Mouse (Mus musculus) kidney, adult 2 months (tissue): ENCODE results near the gene Gpsm1. TPM values are rescaled to one million over a fixed set of nuclear protein-coding genes. Genes with fewer than 3 reads are reported as not detected.
"Not testable (repeated sequence)": the region's sequence is repeated elsewhere in the genome, so short reads cannot be mapped to it uniquely, and the experiment has no call there.

ENCODE experiments used
- DNase-seq: peaks from one replicate; pipeline ENCODE4 v3.0.0; 2021
- H3K27ac ChIP-seq: fragments of 200-500 bp; 2 replicates; pipeline ENCODE4 v1.5.1; 2012; ENCODE audit warnings: low read depth, low read length, control low read depth, inconsistent platforms; ENCODE audit not compliant: insufficient read depth
- H3K27me3 ChIP-seq: fragments of 200-500 bp; replicated peaks from 2 replicates; pipeline ENCODE4 v1.6.1; 2012; ENCODE audit warnings: mild to moderate bottlenecking, moderate library complexity, low read length, inconsistent platforms; ENCODE audit not compliant: control insufficient read depth, insufficient read depth
- H3K36me3 ChIP-seq: fragments of 200-500 bp; 2 replicates; pipeline ENCODE4 v1.6.1; 2012; ENCODE audit warnings: mild to moderate bottlenecking, moderate library complexity, low read length, inconsistent platforms; ENCODE audit not compliant: control insufficient read depth, insufficient read depth
- H3K4me1 ChIP-seq: fragments of 200-500 bp; 2 replicates; pipeline ENCODE4 v1.6.1; 2011; ENCODE audit warnings: low read length; ENCODE audit not compliant: control insufficient read depth, insufficient read depth
- H3K4me3 ChIP-seq: fragments of 200-500 bp; 2 replicates; pipeline ENCODE4 v1.5.1; 2011; ENCODE audit warnings: mild to moderate bottlenecking, low read depth, low read length, control low read depth; ENCODE audit not compliant: insufficient read depth
- CTCF ChIP-seq: fragments of 200-500 bp; conservative IDR thresholded peaks from 2 replicates; pipeline ENCODE4 v1.5.1; 2011; ENCODE audit warnings: low read depth, mild to moderate bottlenecking, control low read depth, low read length, moderate library complexity, mixed read lengths; ENCODE audit not compliant: insufficient read depth, insufficient read length
- POLR2A ChIP-seq: fragments of 200-500 bp; IDR thresholded peaks from one replicate; pipeline ENCODE4 v1.6.1; 2011; ENCODE audit warnings: low read depth, low read length, control low read depth
- WGBS: fragments of 180-500 bp; shearing (Covaris S2); methylation state at CpG from one replicate; pipeline ENCODE4 v1.1.7; 2018; 5-methylcytosine and 5-hydroxymethylcytosine counted together
- polyA plus RNA-seq: library from polyadenylated mRNA; depleted of rRNA; stranded (reverse); fragments of >200 nt; gene quantifications from 2 replicates; pipeline ENCODE4 v1.2.3, GENCODE M21; 2012

Gene Gpsm1
- polyA plus RNA-seq, 1 experiment = 9.3 TPM

DNA sequence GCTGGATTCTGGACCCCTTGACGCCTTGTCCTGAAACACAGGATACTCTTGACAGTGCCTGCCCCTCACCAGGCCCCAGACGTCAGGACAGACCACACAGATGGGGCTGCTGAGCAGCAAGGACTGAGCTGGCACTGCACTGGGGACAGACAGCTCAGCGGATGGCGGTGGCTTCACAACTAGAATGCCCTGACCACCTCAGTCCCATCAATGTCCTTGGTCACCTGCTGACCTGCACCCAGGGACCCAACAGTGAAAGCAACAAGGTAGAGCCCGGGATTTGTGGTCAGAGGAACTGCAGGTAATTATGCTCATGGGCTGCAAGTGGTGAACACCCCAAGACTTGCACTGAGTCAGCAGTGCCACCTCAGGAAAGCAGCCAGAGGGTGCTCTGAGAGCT lies 47.7 kb downstream of the Gpsm1 start:
- Histone ChIP-seq H3K27ac (no peak overlapping the region), H3K36me3 (no peaks in the 10 kb centered on the region), H3K27me3 (no peaks in the 10 kb centered on the region), H3K4me3 (no peak overlapping the region), H3K4me1 (no peaks in the 10 kb centered on the region; the same call in 1 of the 2 replicates)
- 88% methylated on average over 5 of the region's 5 CpGs for WGBS
- DNase-seq = no peak
- no peak for TF ChIP-seq CTCF
- TF ChIP-seq POLR2A = no peak

DNA sequence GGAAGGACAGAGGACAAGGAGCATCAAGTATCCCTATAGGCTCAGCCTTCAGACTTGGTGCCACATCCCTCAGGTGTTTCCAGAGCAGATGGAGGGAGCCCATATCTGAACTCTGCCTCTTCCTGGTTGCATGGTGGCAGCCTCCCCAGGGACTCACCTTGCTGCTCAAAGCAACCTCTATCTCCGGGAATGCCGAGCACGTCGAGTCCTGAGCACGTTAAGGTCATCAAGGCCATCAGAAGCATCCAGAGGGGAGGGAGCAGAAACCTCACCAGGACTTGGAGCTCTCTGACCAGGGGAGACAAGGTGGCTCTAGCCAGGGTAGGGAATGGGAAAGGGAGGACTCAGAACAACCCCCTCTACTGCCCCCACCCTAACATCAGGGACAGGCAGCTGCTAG lies 48.2 kb downstream of the Gpsm1 start:
- no peak for TF ChIP-seq POLR2A
- TF ChIP-seq CTCF = no peak
- Histone ChIP-seq H3K36me3 (no peaks in the 10 kb centered on the region), H3K4me1 (no peaks in the 10 kb centered on the region), H3K4me3 (no peak overlapping the region), H3K27ac (no peak overlapping the region), H3K27me3 (no peaks in the 10 kb centered on the region)
- WGBS = 76% methylated on average over 5 of the region's 5 CpGs
- DNase-seq = no peak

DNA sequence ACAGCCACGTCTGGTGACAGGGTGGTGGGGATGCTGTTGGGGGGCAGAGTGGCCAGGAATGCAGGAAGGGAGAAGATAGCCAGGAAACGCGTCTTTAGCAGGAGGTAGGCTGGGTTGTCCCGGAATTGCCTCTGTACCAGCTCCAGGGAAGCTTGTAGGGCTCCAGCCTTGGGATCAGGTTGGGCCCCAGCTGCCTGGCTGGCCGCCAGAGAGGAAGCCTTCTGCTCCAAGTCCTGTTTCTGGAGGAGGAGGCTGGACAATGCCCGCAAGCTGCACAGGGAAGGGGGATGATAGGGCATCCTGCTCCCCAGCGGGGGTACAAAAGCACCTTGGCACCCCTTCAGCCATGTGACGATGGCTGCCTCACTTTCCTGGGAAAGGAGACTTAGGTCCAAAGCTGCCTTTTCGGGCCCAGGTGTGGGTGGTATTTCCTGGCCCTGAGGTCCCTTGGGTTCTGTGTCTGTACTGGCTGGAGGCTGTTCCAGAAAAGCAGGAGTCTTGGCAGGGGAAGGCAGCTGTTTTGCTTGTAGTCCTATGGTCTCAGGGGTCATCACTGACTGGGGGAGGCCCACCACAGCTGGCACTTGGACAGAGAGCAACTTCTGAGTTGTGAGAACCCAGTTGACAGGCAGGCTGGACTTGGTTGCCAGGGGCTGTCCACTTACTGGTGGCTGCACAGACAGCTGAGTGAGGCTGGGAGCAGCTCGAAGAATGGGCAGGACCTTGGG lies 49.6 kb downstream of the Gpsm1 start:
- no peaks in the 10 kb centered on the region for H3K36me3 ChIP-seq
- DNase-seq = peak; percentile 72
- H3K4me3 ChIP-seq = no peak overlapping the region
- TF ChIP-seq POLR2A (no peak), CTCF (no peak)
- H3K4me1 ChIP-seq = no peaks in the 10 kb centered on the region
- H3K27ac ChIP-seq = no peak overlapping the region
- 60% methylated on average over 10 of the region's 10 CpGs for WGBS
- H3K27me3 ChIP-seq = no peaks in the 10 kb centered on the region

GRCm38 (mm10) chr2:26367911-26368310 lies 52.6 kb downstream of the Gpsm1 start:
- Histone ChIP-seq H3K4me1 (no peaks in the 10 kb centered on the region), H3K27me3 (no peaks in the 10 kb centered on the region), H3K27ac (no peak overlapping the region), H3K4me3 (no peak overlapping the region), H3K36me3 (no peaks in the 10 kb centered on the region)
- no peak for DNase-seq
- TF ChIP-seq POLR2A = no peak
- 95% methylated on average over 6 of the region's 6 CpGs for WGBS

- no peak overlapping the region for H3K4me3 ChIP-seq
- no peaks in the 10 kb centered on the region for H3K36me3 ChIP-seq
- H3K27me3 ChIP-seq = no peaks in the 10 kb centered on the region
- 86% methylated on average over 1 of the region's 1 CpGs for WGBS
- no peak for DNase-seq
- H3K27ac ChIP-seq = no peak overlapping the region
- no peaks in the 10 kb centered on the region for H3K4me1 ChIP-seq
- TF ChIP-seq POLR2A = no peak
- TF ChIP-seq CTCF = no peak
Observed at GRCm38 (mm10) chr2:26368572-26368971, 53.3 kb downstream of the Gpsm1 start.

- Histone ChIP-seq H3K27me3 (no peaks in the 10 kb centered on the region), H3K36me3 (0 out of 2 replicates have a peak, but pooled peaks cover 2% of the 10 kb centered on the region), H3K27ac (no peak overlapping the region), H3K4me1 (no peaks in the 10 kb centered on the region), H3K4me3 (no peak overlapping the region)
- DNase-seq = no peak
- WGBS = 96% methylated on average over 8 of the region's 8 CpGs
- TF ChIP-seq POLR2A (no peak), CTCF (no peak)
Observed at GRCm38 (mm10) chr2:26372396-26372795, 57.1 kb downstream of the Gpsm1 start.

DNA sequence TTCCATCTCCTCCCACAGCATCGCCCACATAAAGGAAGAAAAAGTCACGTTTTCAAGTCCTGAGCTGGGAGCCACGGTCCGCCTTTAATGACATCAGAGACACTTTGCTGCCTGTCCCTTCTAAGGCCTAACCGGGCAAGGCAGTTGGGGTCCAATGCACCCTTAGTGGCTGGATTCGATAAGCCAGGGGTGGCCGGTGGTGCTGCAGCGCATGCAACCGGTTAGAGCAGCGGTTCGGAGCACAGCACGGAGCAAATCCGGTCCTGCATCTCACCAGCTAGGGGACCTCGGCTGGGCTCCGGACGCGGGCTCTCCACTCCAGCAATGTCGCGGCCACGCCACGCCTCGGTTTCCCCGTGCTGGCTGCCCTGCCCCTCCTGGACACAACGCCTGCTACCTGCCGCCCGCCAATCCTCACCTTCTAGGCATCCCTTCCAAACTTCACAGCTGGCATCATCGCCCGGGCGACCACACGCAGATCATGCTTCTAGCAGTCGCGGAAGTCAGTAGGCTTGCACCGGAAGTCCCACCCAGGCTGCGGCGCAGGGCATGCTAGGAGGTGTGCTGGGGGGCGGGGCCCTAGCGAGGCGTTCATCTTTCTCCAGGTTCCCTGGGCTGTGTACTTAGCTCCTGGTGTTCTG lies 64.9 kb downstream of the Gpsm1 start, which contains the start of gene Snapc4:
TSS of gene Snapc4 (minus strand) at position 523 of the 641 bp plus-strand sequence.
- 1% methylated on average over 38 of the region's 38 CpGs for WGBS
- H3K4me3 ChIP-seq = peak within 1 kb of the TSS; percentile 73
- TF ChIP-seq POLR2A = peak; percentile 12
- no peak for TF ChIP-seq CTCF
- no peak within 1 kb of the TSS for H3K27ac ChIP-seq
- DNase-seq = peak; percentile 92
- H3K4me1 ChIP-seq = no peaks in the 10 kb centered on the region
- H3K27me3 ChIP-seq = no peaks in the 10 kb centered on the region
- H3K36me3 ChIP-seq = peaks cover 4% of the 10 kb centered on the region

GRCm38 (mm10) chr2:26380871-26381270 lies 65.6 kb downstream of the Gpsm1 start:
- H3K4me3 ChIP-seq = peak overlapping the region; percentile 73
- not testable (repeated sequence) for H3K4me1 ChIP-seq, DNase-seq, H3K27me3 ChIP-seq, H3K36me3 ChIP-seq, H3K27ac ChIP-seq
- WGBS = 29% methylated on average over 6 of the region's 6 CpGs
